Mouse (Mus musculus) c-Kit-positive CD71-positive TER-119-positive erythroid progenitor cells, embryonic 14.5 days (primary cell): ENCODE data around the gene Cdrt4.

Source experiments
- DNase-seq: peaks from one replicate; pipeline ENCODE4 v3.0.0-alpha.2; 2013; ENCODE audit warnings: low spot score

Gene Cdrt4

GRCm38 (mm10) chr11:62996522-62996898, 45.5 kb downstream of the Cdrt4 start:
- no peak for DNase-seq

- DNase-seq: no peak
Measured at GRCm38 (mm10) chr11:62997039-62997717, 46.2 kb downstream of the Cdrt4 start.

- no peak for DNase-seq
Measured at GRCm38 (mm10) chr11:62997718-62998281, 46.8 kb downstream of the Cdrt4 start.

GRCm38 (mm10) chr11:63000126-63000525, 49.1 kb downstream of the Cdrt4 start:
- DNase-seq: no peak

GRCm38 (mm10) chr11:63004617-63005016, 53.6 kb downstream of the Cdrt4 start:
- DNase-seq: no peak

GRCm38 (mm10) chr11:63007376-63007775, 56.4 kb downstream of the Cdrt4 start:
- DNase-seq: no peak

GRCm38 (mm10) chr11:63008004-63008403, 57.0 kb downstream of the Cdrt4 start:
- DNase-seq: no peak

GRCm38 (mm10) chr11:63009761-63010160, 58.8 kb downstream of the Cdrt4 start:
- no peak for DNase-seq

- DNase-seq: no peak
Measured at GRCm38 (mm10) chr11:63017327-63018082, 66.5 kb downstream of the Cdrt4 start.

- no peak for DNase-seq
Measured at GRCm38 (mm10) chr11:63018083-63018622, 67.2 kb downstream of the Cdrt4 start.

- DNase-seq: no peak
Measured at GRCm38 (mm10) chr11:63020633-63021032, 69.6 kb downstream of the Cdrt4 start.

- no peak for DNase-seq
Measured at GRCm38 (mm10) chr11:63021141-63021806, 70.3 kb downstream of the Cdrt4 start.

- no peak for DNase-seq
Measured at GRCm38 (mm10) chr11:63023461-63023860, 72.5 kb downstream of the Cdrt4 start.

GRCm38 (mm10) chr11:63024136-63024535, 73.1 kb downstream of the Cdrt4 start:
- DNase-seq: no peak

- no peak for DNase-seq
Measured at GRCm38 (mm10) chr11:63025476-63025875, 74.5 kb downstream of the Cdrt4 start.

GRCm38 (mm10) chr11:63026651-63027141, 75.7 kb downstream of the Cdrt4 start:
- no peak for DNase-seq

- DNase-seq: no peak
Measured at GRCm38 (mm10) chr11:63028131-63028530, 77.1 kb downstream of the Cdrt4 start.

- no peak for DNase-seq
Measured at GRCm38 (mm10) chr11:63029148-63029714, 78.2 kb downstream of the Cdrt4 start.

GRCm38 (mm10) chr11:63029721-63030120, 78.7 kb downstream of the Cdrt4 start:
- DNase-seq: no peak

- DNase-seq: no peak
Measured at GRCm38 (mm10) chr11:63035420-63036211, 84.6 kb downstream of the Cdrt4 start.
